Mouse (Mus musculus): ENCODE measurements at regions not wholly inside any gene's neighbourhood (a gene's known extent, or its start where the extent isn't known, plus 50 kb on each side); places are given as distances from the start of the nearest gene placed in this dataset.

DNA sequence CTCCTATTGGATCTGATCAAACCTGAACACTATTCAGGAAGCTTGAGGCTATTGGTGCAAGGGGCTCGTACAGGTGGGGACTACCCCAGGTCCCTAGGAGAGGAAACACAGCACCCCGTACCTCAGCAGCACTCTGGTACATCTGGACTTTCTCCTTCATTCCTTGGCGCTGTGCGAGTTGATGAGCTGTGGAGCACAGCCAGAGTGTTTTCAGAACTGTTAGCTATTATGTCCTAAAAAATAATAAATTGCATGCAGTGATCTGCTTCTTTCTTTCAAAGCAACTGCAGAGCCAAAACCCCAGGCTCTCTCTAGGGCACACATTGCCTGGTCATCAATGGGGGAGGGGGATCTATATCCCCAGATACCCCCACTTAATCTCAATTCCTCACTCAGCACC, 122.6 kb downstream of the Gm12728 start:
- no peak for TF ChIP-seq GATA1 (IDR thresholded peaks at IDR 0.05; ENCODE audit: borderline replicate concordance, low read length)
- no peak for TF ChIP-seq FLI1 (IDR thresholded peaks at IDR 0.05; ENCODE audit: low read length)

All from megakaryocyte, embryonic 14.5 days (primary cell).